Mouse (Mus musculus): Measurements from ENCODE around the gene Nectin4.
"Not testable (repeated sequence)": the region's sequence is repeated elsewhere in the genome, so short reads cannot be mapped to it uniquely, and the experiment has no call there.

Gene Nectin4

GRCm38 (mm10) chr1:171369845-171370556, at the start of gene Nectin4:
TSS of gene Nectin4 (plus strand) at chr1:171370099.
- no peak for DNase-seq (ENCODE audit: low spot score)

DNA sequence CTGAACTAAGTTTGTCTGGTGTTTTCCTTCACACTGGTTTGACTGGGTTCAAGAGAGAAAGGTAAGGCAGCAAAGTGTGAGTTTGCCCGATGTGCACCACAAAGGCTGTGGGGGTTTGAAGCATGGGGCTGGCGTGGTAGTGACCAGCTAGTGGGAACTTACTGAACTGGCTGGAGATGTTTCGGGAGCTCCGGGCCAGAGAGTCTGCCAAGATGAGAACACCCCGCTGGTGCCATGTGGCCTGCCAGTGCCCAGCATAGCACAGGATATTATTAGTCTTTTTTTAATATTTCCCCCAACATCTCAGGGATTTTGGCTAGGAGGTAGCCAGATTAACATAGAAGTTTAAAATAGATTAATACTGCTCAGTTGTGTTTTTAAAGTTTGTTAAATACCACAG, 49.7 kb upstream of the Nectin4 start:
- DNase-seq (ENCODE audit: low spot score) = no peak

DNA sequence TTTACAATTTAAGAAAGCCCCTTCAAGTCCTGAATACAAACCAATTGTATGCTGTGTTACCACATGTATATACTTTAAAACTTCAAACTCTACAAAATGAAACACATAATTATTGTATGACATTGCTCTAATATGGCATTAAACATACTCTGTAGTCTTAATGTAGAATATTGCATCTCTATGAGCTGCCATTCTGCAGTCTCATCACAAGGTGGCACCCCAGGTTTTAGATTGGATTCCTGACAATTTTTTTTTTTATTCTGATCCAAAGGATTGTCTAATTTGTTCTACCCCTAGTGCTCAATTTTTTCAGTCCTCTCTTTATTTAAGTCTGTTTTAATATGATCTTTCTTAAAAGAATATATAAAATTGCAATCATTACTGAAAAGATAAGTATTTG, 48.5 kb upstream of the Nectin4 start:
- peak; percentile 70 for DNase-seq (ENCODE audit: low spot score)

GRCm38 (mm10) chr1:171322012-171322411, 47.9 kb upstream of the Nectin4 start:
- DNase-seq (ENCODE audit: low spot score) = no peak

DNA sequence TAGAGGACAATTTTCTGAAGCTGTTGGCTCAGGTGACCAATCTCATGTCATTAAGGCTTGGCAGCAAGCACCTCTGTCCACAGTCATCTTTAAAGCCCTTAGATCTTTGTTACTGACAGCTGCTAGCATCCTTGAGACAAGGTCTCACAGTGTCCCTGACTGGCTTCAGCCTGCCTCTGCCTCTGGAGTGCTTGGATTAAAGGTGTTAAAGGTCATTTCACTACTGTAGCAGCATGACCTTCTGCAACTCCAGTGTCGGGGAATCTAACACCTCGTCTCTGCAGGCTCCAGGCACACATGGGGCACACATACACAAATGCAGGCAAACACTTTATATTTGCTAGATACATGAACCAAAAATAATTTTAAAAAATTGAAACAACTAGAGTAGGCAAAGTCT, 44.3 kb upstream of the Nectin4 start:
- no peak for DNase-seq (ENCODE audit: low spot score)

DNA sequence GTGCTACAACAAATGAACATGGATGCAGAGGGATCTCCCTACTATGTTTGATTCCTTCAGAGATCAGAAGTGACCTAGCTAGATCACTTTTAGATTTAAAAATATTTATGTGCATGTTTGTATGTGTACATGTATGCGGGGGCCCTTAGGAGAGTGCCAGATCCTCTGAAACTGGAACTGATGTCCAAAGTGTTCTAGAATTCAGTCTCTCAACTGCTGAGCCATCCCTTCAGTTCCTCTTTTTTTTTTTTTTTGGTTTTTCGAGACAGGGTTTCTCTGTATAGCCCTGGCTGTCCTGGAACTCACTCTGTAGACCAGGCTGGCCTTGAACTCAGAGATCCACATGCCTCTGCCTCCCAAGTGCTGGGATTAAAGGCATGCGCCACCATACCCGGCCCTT, 43.3 kb upstream of the Nectin4 start:
- DNase-seq (ENCODE audit: low spot score) = not testable (repeated sequence)

GRCm38 (mm10) chr1:171328244-171328643, 41.7 kb upstream of the Nectin4 start:
- peak; percentile 30 for DNase-seq (ENCODE audit: low spot score)

DNA sequence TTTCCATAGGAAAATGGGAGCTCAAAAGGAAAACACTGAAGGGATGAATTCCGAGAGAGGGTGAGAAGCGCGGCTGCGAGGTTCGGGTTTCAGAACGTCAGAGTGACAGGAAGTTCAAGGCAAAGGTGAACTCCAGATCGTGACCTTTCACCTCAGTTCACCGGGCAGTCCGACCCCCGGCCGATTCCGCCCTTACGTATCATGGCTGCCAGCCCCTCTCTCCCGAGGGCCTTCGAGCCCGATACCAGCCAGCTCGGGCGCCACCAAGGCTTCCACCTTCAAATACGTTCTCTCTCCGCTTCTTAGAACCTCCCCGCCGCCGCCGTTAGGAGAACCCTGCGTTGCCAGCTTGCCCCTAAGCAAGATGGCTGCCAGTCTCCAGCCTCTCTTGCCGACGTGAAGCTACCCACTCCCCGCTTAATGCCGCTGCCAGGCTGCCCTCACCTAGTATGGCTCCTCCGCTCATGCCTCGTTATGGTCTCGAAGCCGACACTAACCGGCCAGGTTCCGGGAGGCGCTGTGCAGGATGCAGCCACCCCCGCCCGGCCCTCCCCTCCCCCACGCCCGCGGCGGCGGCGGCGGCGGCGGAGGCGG, 41.0 kb upstream of the Nectin4 start, which contains the start of gene Dedd:
Gene Dedd (plus strand): TSS at position 307 of the 594 bp plus-strand sequence.
- DNase-seq (ENCODE audit: low spot score) = peak; percentile 93

DNA sequence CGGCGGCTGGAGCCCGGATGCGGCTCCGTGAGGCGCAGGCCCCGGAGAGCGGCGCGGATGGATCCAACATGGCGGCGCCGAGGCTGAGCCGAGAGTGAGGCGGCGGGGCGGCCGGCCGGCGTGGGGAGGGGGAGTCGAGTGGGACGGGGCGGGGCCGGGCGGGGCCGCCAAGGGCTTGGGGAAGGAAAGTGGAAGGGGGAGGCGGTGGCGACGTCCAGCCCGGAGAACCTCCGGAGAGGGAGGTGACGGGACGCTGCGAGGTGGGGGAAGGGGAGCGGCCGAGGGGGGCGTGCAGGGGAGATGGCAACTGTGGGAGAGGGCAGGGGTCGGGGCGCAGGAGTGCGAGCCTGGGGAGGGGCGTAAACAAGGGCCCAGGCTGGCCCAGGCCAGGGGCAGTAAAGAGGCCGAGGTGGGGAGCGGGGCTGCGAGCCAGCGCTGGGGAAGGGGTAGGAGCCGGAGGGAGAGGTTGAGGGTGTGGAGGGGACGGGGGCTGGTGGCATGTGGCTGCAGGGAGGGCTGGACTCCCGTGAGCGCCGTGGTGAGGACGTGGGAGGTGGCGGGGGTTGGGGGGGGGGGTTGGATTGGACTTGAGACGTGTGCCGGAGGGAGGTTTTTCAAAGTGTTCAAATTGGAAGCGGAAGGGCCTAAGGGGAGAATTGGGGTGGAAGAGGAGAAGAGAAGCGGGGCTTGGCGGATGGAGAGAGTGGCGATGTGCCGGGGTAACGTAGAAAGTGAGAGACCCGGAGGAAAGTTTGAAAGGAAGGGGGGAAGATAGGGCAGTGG, 40.3 kb upstream of the Nectin4 start:
- peak; percentile 91 for DNase-seq (ENCODE audit: low spot score)

- DNase-seq (ENCODE audit: low spot score) = no peak
Measured at GRCm38 (mm10) chr1:171330216-171330560, 39.7 kb upstream of the Nectin4 start.

DNA sequence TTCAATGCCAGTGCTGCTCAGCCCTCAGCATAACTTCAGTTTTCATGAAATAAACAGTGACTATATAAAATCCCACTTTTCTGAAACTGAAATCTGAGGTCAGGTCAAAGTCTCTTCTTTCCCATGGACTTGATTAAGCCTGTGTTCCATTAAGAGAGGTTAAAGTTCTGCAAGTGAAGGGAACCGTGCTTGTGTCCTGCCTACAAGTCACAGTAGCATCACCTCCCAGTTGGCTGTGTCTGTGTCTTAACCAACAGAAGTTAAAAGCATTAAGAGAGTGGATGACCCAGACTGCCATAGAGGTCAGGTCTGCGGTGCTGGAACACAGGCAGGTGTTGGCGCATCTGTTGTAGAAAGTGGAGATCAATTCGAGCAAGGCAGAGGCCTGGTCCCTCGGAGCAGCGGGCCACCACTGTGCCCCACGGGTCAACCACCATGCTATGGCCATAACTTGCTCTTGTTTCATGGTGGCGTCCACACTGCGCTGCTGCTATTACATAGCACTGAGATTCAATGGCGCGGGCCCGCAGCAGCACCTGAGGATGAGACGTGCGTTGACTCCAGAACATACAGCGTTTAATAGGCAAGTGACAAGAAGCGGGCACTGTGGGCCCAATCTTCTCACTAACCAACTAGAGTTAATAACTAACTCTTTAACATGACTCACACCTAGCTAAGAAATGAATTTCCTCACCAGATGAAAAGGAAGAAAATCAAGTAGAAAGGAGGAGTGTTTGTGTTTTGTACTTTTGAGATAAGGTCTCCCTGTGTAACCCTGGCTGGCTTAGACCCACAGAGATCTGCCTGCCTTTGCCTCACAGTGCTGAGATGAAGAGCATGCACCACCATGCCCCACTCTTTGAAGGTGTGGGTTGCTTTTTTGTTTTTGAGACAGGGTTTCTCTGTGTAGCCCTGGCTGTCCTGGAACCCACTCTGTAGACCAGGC, 27.4 kb upstream of the Nectin4 start:
- DNase-seq (ENCODE audit: low spot score) = no peak

GRCm38 (mm10) chr1:171343922-171344677, 25.8 kb upstream of the Nectin4 start:
- peak; percentile 24 for DNase-seq (ENCODE audit: low spot score)

DNA sequence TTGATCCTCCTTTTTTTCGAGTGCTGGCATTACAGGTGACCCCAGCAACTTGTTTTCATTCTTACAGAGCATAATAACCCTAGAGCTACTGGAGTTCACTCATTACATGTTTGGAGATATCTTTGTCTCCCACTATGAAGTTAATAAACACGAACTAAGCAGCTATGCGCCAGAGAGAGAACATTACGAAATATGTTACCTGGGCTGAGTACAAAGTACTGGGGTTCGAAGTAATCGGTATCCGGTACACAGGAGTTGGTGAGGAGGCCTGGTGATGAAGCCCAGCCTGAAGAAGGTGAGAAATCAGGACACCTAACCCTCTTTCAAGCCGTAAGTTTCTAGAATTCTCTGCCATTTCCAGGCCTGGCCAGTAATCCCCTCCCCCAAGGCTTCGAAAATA, 25.2 kb upstream of the Nectin4 start:
- no peak for DNase-seq (ENCODE audit: low spot score)

- peak; percentile 95 for DNase-seq (ENCODE audit: low spot score)
Measured at GRCm38 (mm10) chr1:171345225-171346094, 24.4 kb upstream of the Nectin4 start, which contains the start of the genes Nit1 and Pfdn2. TSS of gene Nit1 (minus strand) at chr1:171345646. TSS of gene Pfdn2 (plus strand) at chr1:171345670.

GRCm38 (mm10) chr1:171346095-171346450, 23.8 kb upstream of the Nectin4 start:
- DNase-seq (ENCODE audit: low spot score) = no peak

DNA sequence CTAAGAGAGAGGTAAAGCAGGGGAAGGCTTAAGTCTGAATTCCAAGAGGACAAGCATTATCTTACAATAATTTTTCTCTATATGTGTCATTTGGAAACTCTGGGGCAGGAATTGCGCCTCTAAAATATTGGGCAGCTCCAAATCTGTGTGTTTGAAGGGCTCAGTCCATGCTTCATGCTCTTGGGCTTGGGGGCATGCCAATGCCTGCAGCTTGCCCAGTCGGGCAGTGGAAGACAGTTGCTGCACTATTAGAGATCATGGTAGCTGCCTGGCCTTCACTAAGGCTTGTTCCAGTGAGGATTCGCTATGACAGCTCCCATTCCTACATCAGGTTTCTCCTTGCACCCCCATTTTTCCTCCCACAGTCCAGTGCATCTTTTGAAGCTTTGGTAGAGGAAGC, 21.2 kb upstream of the Nectin4 start:
- no peak for DNase-seq (ENCODE audit: low spot score)

DNA sequence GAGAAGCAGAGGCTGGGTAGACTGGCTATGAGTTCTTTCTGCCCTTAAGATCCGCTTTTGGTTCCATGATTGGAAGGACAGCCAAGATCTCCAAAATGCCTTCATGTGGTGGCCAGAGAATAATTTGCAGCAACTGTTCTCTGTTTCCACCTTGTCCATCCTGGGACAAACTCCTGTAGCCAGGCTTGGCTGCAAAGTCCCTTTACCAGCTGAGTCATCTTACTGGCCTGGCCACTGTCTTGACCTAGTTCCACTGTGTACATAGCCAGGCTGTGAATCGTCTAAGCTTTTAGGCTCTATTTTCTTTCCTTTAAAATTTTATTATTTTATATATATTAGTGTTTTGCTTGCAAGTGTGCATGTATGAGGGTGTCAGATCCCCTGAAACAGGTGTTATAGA, 20.7 kb upstream of the Nectin4 start:
- no peak for DNase-seq (ENCODE audit: low spot score)

DNA sequence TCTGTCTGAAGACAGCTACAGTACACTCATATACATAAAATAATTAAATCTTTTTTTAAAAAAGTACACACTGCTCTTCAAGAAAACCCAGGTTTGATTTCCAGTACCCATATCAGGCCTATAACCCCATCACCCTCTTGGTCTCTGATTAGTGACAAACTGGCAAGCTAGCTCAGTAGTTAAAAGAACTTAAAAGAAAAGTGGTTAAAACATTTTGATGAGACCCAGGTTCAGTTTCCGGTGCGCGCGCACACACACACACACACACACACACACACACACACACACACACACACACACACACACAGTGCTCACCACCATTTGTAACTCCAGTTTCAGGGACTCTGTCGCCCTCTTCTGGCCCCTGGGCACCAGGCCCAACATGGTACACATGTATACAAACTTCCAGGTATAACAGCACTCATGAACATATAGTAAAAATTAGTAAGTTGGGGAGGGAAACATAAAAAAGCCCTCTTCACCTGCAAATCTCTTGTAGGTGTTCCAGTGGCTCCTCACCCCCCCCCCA, 14.0 kb upstream of the Nectin4 start:
- DNase-seq (ENCODE audit: low spot score) = no peak

- no peak for DNase-seq (ENCODE audit: low spot score)
Measured at GRCm38 (mm10) chr1:171356814-171357213, 13.1 kb upstream of the Nectin4 start.

GRCm38 (mm10) chr1:171358421-171358820, 11.5 kb upstream of the Nectin4 start:
- peak; percentile 67 for DNase-seq (ENCODE audit: low spot score)

Data from embryo, embryonic 10.5 days (tissue).